Mouse (Mus musculus) intestine, postnatal 0 days (tissue): Measurements from ENCODE around the gene Mbnl1. TPM values are rescaled to one million over a fixed set of nuclear protein-coding genes. Genes with fewer than 3 reads are reported as not detected.
A peak's percentile ranks its signal among the peaks of the same experiment; 100 is the strongest.

Experiments used
- ATAC-seq: fragments of 200-750 bp; cut with Nextera tagmentation; 2 replicates; pipeline ENCODE4 v1.8.0; 2017; ENCODE audit warnings: mild to moderate bottlenecking, moderate TSS enrichment, moderate library complexity
- H3K27ac ChIP-seq: fragments of 300-500 bp; sonication (generic); 2 replicates; pipeline ENCODE4 v1.5.1; 2014; ENCODE audit warnings: mild to moderate bottlenecking, low read depth, low read length, moderate library complexity
- H3K27me3 ChIP-seq: fragments of 300-500 bp; sonication (generic); replicated peaks from 2 replicates; pipeline ENCODE4 v1.6.1; 2014; ENCODE audit warnings: low read length, mixed read lengths; ENCODE audit not compliant: control insufficient read depth, insufficient read depth
- H3K36me3 ChIP-seq: fragments of 300-500 bp; sonication (generic); 2 replicates; pipeline ENCODE4 v1.6.1; 2014; ENCODE audit warnings: mild to moderate bottlenecking, moderate library complexity; ENCODE audit not compliant: control insufficient read depth, insufficient read depth
- H3K4me1 ChIP-seq: fragments of 300-500 bp; sonication (generic); replicated peaks from 2 replicates; pipeline ENCODE4 v1.6.1; 2014; ENCODE audit warnings: antibody characterized with exemption, low read length, mixed read lengths; ENCODE audit not compliant: control insufficient read depth, insufficient read depth
- H3K4me2 ChIP-seq: fragments of 300-500 bp; sonication (generic); replicated peaks from 2 replicates; pipeline ENCODE4 v1.6.1; 2014; ENCODE audit warnings: low read depth, mild to moderate bottlenecking, moderate library complexity
- H3K4me3 ChIP-seq: fragments of 300-500 bp; sonication (generic); 2 replicates; pipeline ENCODE4 v1.5.1; 2014; ENCODE audit warnings: low read depth, low read length
- H3K9ac ChIP-seq: fragments of 300-500 bp; sonication (generic); 2 replicates; pipeline ENCODE4 v1.6.1; 2014; ENCODE audit warnings: mild to moderate bottlenecking, low read depth, low read length
- H3K9me3 ChIP-seq: fragments of 300-500 bp; sonication (generic); 2 replicates; pipeline ENCODE4 v1.6.1; 2016; ENCODE audit warnings: mixed run types; ENCODE audit not compliant: control insufficient read depth
- CTCF ChIP-seq: sonication (generic); IDR thresholded peaks from 2 replicates; pipeline ENCODE4 v1.5.1; 2016; ENCODE audit warnings: low read depth, mild to moderate bottlenecking, control low read depth, antibody characterized with exemption, moderate library complexity
- WGBS: fragments of 180-500 bp; shearing (Covaris S2); extraction: QIAGEN DNeasy Blood & Tissue Kit; methylation state at CpG from one replicate; pipeline ENCODE4 v1.1.7; 2014; 5-methylcytosine and 5-hydroxymethylcytosine counted together
- polyA plus RNA-seq: library from polyadenylated mRNA; unstranded; fragments of >200 nt; fragmentation: Nextera tagmentation; extraction: Ambion mirVana; gene quantifications from 2 replicates; pipeline ENCODE4 v1.2.1, GENCODE M21; 2015

Gene Mbnl1
- polyA plus RNA-seq, 1 experiment from 2014 or later = 55.5 TPM

GRCm38 (mm10) chr3:60580699-60581098 lies 108.1 kb downstream of the Mbnl1 start:
- ATAC-seq = no peak

GRCm38 (mm10) chr3:60582154-60582553 lies 109.5 kb downstream of the Mbnl1 start:
- Histone ChIP-seq H3K9ac (no peak overlapping the region), H3K36me3 (no peaks in the 10 kb centered on the region), H3K9me3 (no peaks in the 10 kb centered on the region), H3K27me3 (no peaks in the 10 kb centered on the region), H3K4me1 (peaks cover 13% of the 10 kb centered on the region; the same call in 1 of the 2 replicates), H3K4me2 (no peak overlapping the region), H3K27ac (no peak overlapping the region), H3K4me3 (no peak overlapping the region)
- no peak for ATAC-seq
- TF ChIP-seq CTCF = no peak
- WGBS = 41% methylated on average over 3 of the region's 3 CpGs

More at GRCm38 (mm10) chr3:60580699-60581098, 108.1 kb downstream of the Mbnl1 start:
- Histone ChIP-seq H3K27me3 (no peaks in the 10 kb centered on the region), H3K4me1 (peaks cover 19% of the 10 kb centered on the region; the same call in 1 of the 2 replicates), H3K9me3 (no peaks in the 10 kb centered on the region), H3K4me3 (no peak overlapping the region), H3K9ac (no peak overlapping the region), H3K4me2 (no peak overlapping the region), H3K27ac (no peak overlapping the region; the same call in 1 of the 2 replicates), H3K36me3 (no peaks in the 10 kb centered on the region)
- no peak for TF ChIP-seq CTCF
- 50% methylated on average over 5 of the region's 5 CpGs for WGBS

GRCm38 (mm10) chr3:60582620-60583019 lies 110.0 kb downstream of the Mbnl1 start:
- Histone ChIP-seq H3K27me3 (no peaks in the 10 kb centered on the region), H3K4me3 (no peak overlapping the region)

GRCm38 (mm10) chr3:60584704-60585103 lies 112.1 kb downstream of the Mbnl1 start:
- Histone ChIP-seq H3K27ac (no peak overlapping the region), H3K27me3 (no peaks in the 10 kb centered on the region), H3K9me3 (no peaks in the 10 kb centered on the region), H3K4me2 (no peak overlapping the region), H3K4me1 (peaks cover 10% of the 10 kb centered on the region; the same call in 1 of the 2 replicates), H3K4me3 (no peak overlapping the region), H3K9ac (no peak overlapping the region), H3K36me3 (no peaks in the 10 kb centered on the region)
- TF ChIP-seq CTCF = no peak
- no peak for ATAC-seq
- WGBS = 86% methylated on average over 3 of the region's 3 CpGs

More at GRCm38 (mm10) chr3:60582620-60583019, 110.0 kb downstream of the Mbnl1 start:
- ATAC-seq = no peak
- no peak for TF ChIP-seq CTCF
- peaks cover 13% of the 10 kb centered on the region; the same call in 1 of the 2 replicates for H3K4me1 ChIP-seq
- WGBS = 86% methylated on average over 1 of the region's 1 CpGs
- no peak overlapping the region for H3K27ac ChIP-seq
- no peaks in the 10 kb centered on the region for H3K9me3 ChIP-seq
- no peaks in the 10 kb centered on the region for H3K36me3 ChIP-seq
- no peak overlapping the region for H3K9ac ChIP-seq
- H3K4me2 ChIP-seq = no peak overlapping the region

- TF ChIP-seq CTCF = peak; percentile 43
- WGBS = 97% methylated on average over 3 of the region's 3 CpGs
- Histone ChIP-seq H3K27me3 (no peaks in the 10 kb centered on the region), H3K4me1 (no peaks in the 10 kb centered on the region), H3K4me2 (no peak overlapping the region), H3K4me3 (no peak overlapping the region), H3K9me3 (no peaks in the 10 kb centered on the region), H3K27ac (no peak overlapping the region), H3K9ac (no peak overlapping the region), H3K36me3 (no peaks in the 10 kb centered on the region)
- ATAC-seq = no peak
Measured at GRCm38 (mm10) chr3:60586046-60586445, 113.4 kb downstream of the Mbnl1 start.

GRCm38 (mm10) chr3:60587149-60587548 lies 114.5 kb downstream of the Mbnl1 start:
- no peaks in the 10 kb centered on the region for H3K9me3 ChIP-seq
- no peak overlapping the region for H3K4me3 ChIP-seq
- no peaks in the 10 kb centered on the region for H3K36me3 ChIP-seq
- H3K9ac ChIP-seq = no peak overlapping the region
- H3K4me2 ChIP-seq = no peak overlapping the region
- ATAC-seq = no peak
- H3K27me3 ChIP-seq = no peaks in the 10 kb centered on the region
- no peak overlapping the region for H3K27ac ChIP-seq
- H3K4me1 ChIP-seq = no peaks in the 10 kb centered on the region
- 88% methylated on average over 4 of the region's 4 CpGs for WGBS
- TF ChIP-seq CTCF = no peak

- no peak overlapping the region for H3K4me2 ChIP-seq
- no peaks in the 10 kb centered on the region for H3K36me3 ChIP-seq
- H3K27me3 ChIP-seq = no peaks in the 10 kb centered on the region
- ATAC-seq = no peak
- H3K27ac ChIP-seq = no peak overlapping the region
- 59% methylated on average over 3 of the region's 3 CpGs for WGBS
- H3K4me3 ChIP-seq = no peak overlapping the region
- H3K4me1 ChIP-seq = no peaks in the 10 kb centered on the region
- H3K9me3 ChIP-seq = no peaks in the 10 kb centered on the region
- no peak for TF ChIP-seq CTCF
- H3K9ac ChIP-seq = no peak overlapping the region
Measured at GRCm38 (mm10) chr3:60589361-60589760, 116.7 kb downstream of the Mbnl1 start.
